Mouse (Mus musculus): ENCODE measurements around the gene Acad11. TPM values are rescaled to one million over a fixed set of nuclear protein-coding genes. Genes with fewer than 3 reads are reported as not detected.

The Acad11 gene
- polyA plus RNA-seq, 1 experiment from 2014 or later, result 9.4 TPM

DNA sequence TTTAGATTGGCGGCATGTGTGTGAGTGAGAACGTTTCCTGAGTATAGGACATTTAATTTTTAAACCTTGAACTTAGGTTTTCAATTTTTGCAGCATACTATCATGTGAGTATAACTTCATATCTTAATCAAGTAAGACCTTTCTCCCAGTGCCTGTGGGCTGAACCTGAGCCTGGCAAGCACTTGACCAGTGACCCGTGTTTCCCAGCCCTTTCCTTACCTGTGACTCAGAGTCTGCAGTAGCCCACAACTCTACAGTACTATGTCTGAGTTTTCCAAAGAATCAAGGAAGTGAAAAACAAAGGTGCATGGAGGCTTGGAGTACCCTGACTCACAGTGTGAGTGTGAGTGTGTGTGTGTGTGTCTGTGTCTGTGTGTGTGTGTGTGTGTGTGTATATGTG, 16.9 kb downstream of the Acad11 start:
- no peak overlapping the region for H3K4me2 ChIP-seq
- 81% methylated on average over 3 of the region's 3 CpGs for WGBS

GRCm38 (mm10) chr9:104085730-104086429, 22.7 kb downstream of the Acad11 start:
- no peaks in the 10 kb centered on the region for H3K9me3 ChIP-seq (ENCODE audit: low read depth, low read length)
- no peaks in the 10 kb centered on the region for H3K27me3 ChIP-seq (ENCODE audit: insufficient read depth, low read length)
- ATAC-seq (ENCODE audit: insufficient read depth) (no peak), DNase-seq (no peak)
- no peaks in the 10 kb centered on the region for H3K4me1 ChIP-seq (ENCODE audit: insufficient read depth)
- no peak overlapping the region for H3K4me2 ChIP-seq
- H3K27ac ChIP-seq (ENCODE audit: low read depth), result no peak overlapping the region
- WGBS, result 48% methylated on average over 4 of the region's 4 CpGs
- H3K9ac ChIP-seq, result no peak overlapping the region
- no peak overlapping the region for H3K4me3 ChIP-seq (ENCODE audit: low read depth, low read length)
- TF ChIP-seq CTCF (IDR thresholded peaks at IDR 0.05; ENCODE audit: low read depth), result no peak
- H3K36me3 ChIP-seq (ENCODE audit: insufficient read depth), result no peaks in the 10 kb centered on the region

More for the DNA sequence above, 16.9 kb downstream of the Acad11 start:
- Histone ChIP-seq H3K27ac (ENCODE audit: low read depth) (no peak overlapping the region), H3K9ac (no peak overlapping the region), H3K36me3 (ENCODE audit: insufficient read depth) (no peaks in the 10 kb centered on the region), H3K4me3 (ENCODE audit: low read depth, low read length) (no peak overlapping the region), H3K27me3 (ENCODE audit: insufficient read depth, low read length) (no peaks in the 10 kb centered on the region), H3K9me3 (ENCODE audit: low read depth, low read length) (no peaks in the 10 kb centered on the region), H3K4me1 (ENCODE audit: insufficient read depth) (no peaks in the 10 kb centered on the region)
- ATAC-seq (ENCODE audit: insufficient read depth) (no peak), DNase-seq (no peak)
- no peak for TF ChIP-seq CTCF (IDR thresholded peaks at IDR 0.05; ENCODE audit: low read depth)

DNA sequence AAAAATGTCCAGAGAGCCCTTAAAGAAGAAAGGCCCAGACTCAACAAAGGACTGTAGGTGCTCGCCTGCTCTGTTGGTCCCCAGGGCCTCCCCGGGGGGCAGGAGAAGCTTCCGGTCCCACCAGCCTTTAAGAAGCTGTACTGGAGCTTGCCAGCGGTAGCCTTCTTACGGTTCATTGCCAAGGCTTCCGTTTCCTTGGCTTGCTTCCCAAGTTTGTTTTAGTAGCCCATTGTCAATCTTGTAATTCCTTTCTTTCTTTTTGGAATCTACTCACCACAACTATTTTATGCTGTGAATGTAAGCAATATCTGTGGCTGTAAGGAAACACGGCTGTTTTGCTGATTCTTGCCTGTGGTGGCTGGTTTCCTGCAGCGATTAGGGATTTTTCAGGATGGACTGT, 25.4 kb downstream of the Acad11 start:
- H3K9ac ChIP-seq, result no peak overlapping the region
- DNase-seq (peak; percentile 78), ATAC-seq (ENCODE audit: insufficient read depth) (peak; percentile 49; the same call in 1 of the 2 replicates)
- H3K4me1 ChIP-seq (ENCODE audit: insufficient read depth), result no peaks in the 10 kb centered on the region
- H3K36me3 ChIP-seq (ENCODE audit: insufficient read depth), result no peaks in the 10 kb centered on the region
- TF ChIP-seq CTCF (IDR thresholded peaks at IDR 0.05; ENCODE audit: low read depth), result no peak
- WGBS, result 51% methylated on average over 8 of the region's 8 CpGs
- H3K9me3 ChIP-seq (ENCODE audit: low read depth, low read length), result no peaks in the 10 kb centered on the region
- peak overlapping the region; percentile 74 for H3K27ac ChIP-seq (ENCODE audit: low read depth)
- H3K4me2 ChIP-seq, result 0 out of 2 replicates have a peak overlapping the region, but pooled peaks have one; percentile 12
- H3K4me3 ChIP-seq (ENCODE audit: low read depth, low read length), result no peak overlapping the region
- H3K27me3 ChIP-seq (ENCODE audit: insufficient read depth, low read length), result no peaks in the 10 kb centered on the region

GRCm38 (mm10) chr9:104092945-104093344, 29.8 kb downstream of the Acad11 start:
- no peak overlapping the region for H3K9ac ChIP-seq
- H3K36me3 ChIP-seq (ENCODE audit: insufficient read depth), result no peaks in the 10 kb centered on the region
- no peak overlapping the region for H3K4me2 ChIP-seq
- 90% methylated on average over 5 of the region's 5 CpGs for WGBS
- ATAC-seq (ENCODE audit: insufficient read depth) (no peak), DNase-seq (no peak)
- H3K27me3 ChIP-seq (ENCODE audit: insufficient read depth, low read length), result no peaks in the 10 kb centered on the region
- no peak for TF ChIP-seq CTCF (IDR thresholded peaks at IDR 0.05; ENCODE audit: low read depth)
- no peak overlapping the region for H3K27ac ChIP-seq (ENCODE audit: low read depth)
- no peak overlapping the region for H3K4me3 ChIP-seq (ENCODE audit: low read depth, low read length)
- no peaks in the 10 kb centered on the region for H3K9me3 ChIP-seq (ENCODE audit: low read depth, low read length)
- H3K4me1 ChIP-seq (ENCODE audit: insufficient read depth), result no peaks in the 10 kb centered on the region

- no peak overlapping the region for H3K9ac ChIP-seq
- ATAC-seq (ENCODE audit: insufficient read depth) (no peak), DNase-seq (peak; percentile 23)
- H3K9me3 ChIP-seq (ENCODE audit: low read depth, low read length), result no peaks in the 10 kb centered on the region
- H3K36me3 ChIP-seq (ENCODE audit: insufficient read depth), result no peaks in the 10 kb centered on the region
- no peak overlapping the region for H3K4me2 ChIP-seq
- H3K27me3 ChIP-seq (ENCODE audit: insufficient read depth, low read length), result no peaks in the 10 kb centered on the region
- H3K27ac ChIP-seq (ENCODE audit: low read depth), result no peak overlapping the region
- H3K4me1 ChIP-seq (ENCODE audit: insufficient read depth), result no peaks in the 10 kb centered on the region
- WGBS, result 49% methylated on average over 5 of the region's 5 CpGs
- TF ChIP-seq CTCF (IDR thresholded peaks at IDR 0.05; ENCODE audit: low read depth), result no peak
- H3K4me3 ChIP-seq (ENCODE audit: low read depth, low read length), result no peak overlapping the region
These were observed 35.1 kb downstream of the Acad11 start for GRCm38 (mm10) chr9:104098256-104098655.

DNA sequence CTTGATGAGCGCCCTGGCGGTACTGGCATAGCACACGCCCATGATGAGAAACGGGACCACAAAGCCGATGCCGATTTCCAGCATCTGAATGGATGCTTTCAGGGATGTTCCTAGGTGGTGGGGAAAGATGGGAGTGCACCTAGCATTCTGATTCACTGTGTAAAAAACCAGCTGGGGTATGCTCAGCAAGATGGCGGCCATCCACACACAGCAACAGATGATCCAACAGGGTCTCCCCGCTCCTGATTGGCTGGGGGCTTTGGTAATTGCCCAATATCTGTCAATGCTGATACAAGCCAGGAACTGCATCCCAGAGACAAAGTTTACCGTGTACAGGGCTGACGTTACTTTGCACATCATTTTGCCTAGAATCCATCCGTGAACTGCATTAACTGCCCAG, 35.9 kb downstream of the Acad11 start:
- Histone ChIP-seq H3K36me3 (ENCODE audit: insufficient read depth) (no peaks in the 10 kb centered on the region), H3K4me1 (ENCODE audit: insufficient read depth) (no peaks in the 10 kb centered on the region), H3K27me3 (ENCODE audit: insufficient read depth, low read length) (no peaks in the 10 kb centered on the region), H3K4me2 (no peak overlapping the region), H3K27ac (ENCODE audit: low read depth) (no peak overlapping the region), H3K9ac (no peak overlapping the region), H3K9me3 (ENCODE audit: low read depth, low read length) (no peaks in the 10 kb centered on the region), H3K4me3 (ENCODE audit: low read depth, low read length) (no peak overlapping the region)
- DNase-seq, result no peak
- ATAC-seq (ENCODE audit: insufficient read depth), result no peak
- 89% methylated on average over 11 of the region's 11 CpGs for WGBS
- no peak for TF ChIP-seq CTCF (IDR thresholded peaks at IDR 0.05; ENCODE audit: low read depth)

- no peak for DNase-seq
- WGBS, result 53% methylated on average over 7 of the region's 7 CpGs
- Histone ChIP-seq H3K27me3 (ENCODE audit: insufficient read depth, low read length) (no peaks in the 10 kb centered on the region), H3K9ac (no peak overlapping the region), H3K36me3 (ENCODE audit: insufficient read depth) (no peaks in the 10 kb centered on the region), H3K4me3 (ENCODE audit: low read depth, low read length) (no peak overlapping the region), H3K9me3 (ENCODE audit: low read depth, low read length) (no peaks in the 10 kb centered on the region), H3K4me1 (ENCODE audit: insufficient read depth) (no peaks in the 10 kb centered on the region), H3K27ac (ENCODE audit: low read depth) (no peak overlapping the region), H3K4me2 (no peak overlapping the region)
- ATAC-seq (ENCODE audit: insufficient read depth), result no peak
- TF ChIP-seq CTCF (IDR thresholded peaks at IDR 0.05; ENCODE audit: low read depth), result no peak
These were observed 37.6 kb downstream of the Acad11 start for GRCm38 (mm10) chr9:104100822-104101221.

Measured in lung, embryonic 14.5 days (tissue).